30 mouse cellular contexts compared by ENCODE assay signal in the genomic region with DNA sequence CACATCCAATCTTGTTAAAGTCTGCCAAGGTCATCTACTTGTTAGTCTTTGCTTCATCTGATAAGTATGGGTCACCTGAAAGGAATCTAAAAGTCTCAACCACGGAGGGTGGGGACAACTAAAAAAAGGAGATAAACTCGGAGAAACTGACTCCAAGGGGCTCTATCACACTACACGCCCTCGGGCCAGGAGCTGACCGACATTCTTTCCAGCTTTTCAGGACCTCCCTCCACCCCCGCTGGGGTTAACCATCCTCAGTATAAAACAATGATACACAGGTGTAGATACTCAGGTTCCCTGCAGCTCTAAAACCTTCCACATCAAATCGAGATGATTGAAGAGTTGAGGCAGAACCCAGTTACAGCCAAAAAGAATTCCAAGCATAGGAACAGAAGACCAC. TPM values are rescaled to one million over a fixed set of nuclear protein-coding genes. Genes with fewer than 3 reads are reported as not detected.
A peak's percentile ranks its signal among the peaks of the same experiment; 100 is the strongest.
DNase-seq lines count a peak whose midpoint lies in the region; ATAC-seq and TF ChIP-seq lines count a peak whose summit lies in the region.
"Had no signal": no experiment of that assay in that cellular context is flagged by ENCODE, and none has a peak within 500 bp of the region (broad histone marks: within the 10 kb centered on the region; RNA-seq: fewer than 3 reads in every experiment).

No protein-coding gene starts in this region.

- TF ChIP-seq CTCF in kidney, adult 2 months (conservative IDR thresholded peaks at IDR 0.05; ENCODE audit: insufficient read depth, insufficient read length, low read depth, low read length) = no peak
- TF ChIP-seq CTCF in ES-Bruce4 (IDR thresholded peaks at IDR 0.05; ENCODE audit: low read depth, low read length) = no peak
- no peak for TF ChIP-seq CTCF in left cerebral cortex, adult 2 months (IDR thresholded peaks at IDR 0.05)

- H3K36me3 ChIP-seq in kidney, adult 2 months (ENCODE audit: control insufficient read depth, insufficient read depth, low read length) = peaks cover 1% of the 10 kb centered on the region; the same call in 1 of the 2 replicates
- H3K36me3 ChIP-seq in kidney, embryonic 15.5 days = no peaks in the 10 kb centered on the region
- H3K36me3 ChIP-seq in ES-Bruce4 (ENCODE audit: control insufficient read depth, insufficient read depth, low read length, poor library complexity, severe bottlenecking) (no peaks in the 10 kb centered on the region), ES-E14 (ENCODE audit: control insufficient read depth, insufficient read depth, low read length, poor library complexity, severe bottlenecking) (no peaks in the 10 kb centered on the region)
- H3K36me3 ChIP-seq: forebrain, embryonic 10.5 days; G1E; heart, embryonic 12.5 days; heart, embryonic 15.5 days; hindbrain, embryonic 10.5 days; hindbrain, embryonic 13.5 days had no signal

- peak overlapping the region; percentile 54 for H3K4me3 ChIP-seq in kidney, adult 2 months (ENCODE audit: insufficient read depth, low read depth, low read length)
- H3K4me3 ChIP-seq in kidney, embryonic 15.5 days (replicated peaks) = no peak overlapping the region
- H3K4me3 ChIP-seq in ES-Bruce4 (ENCODE audit: low read depth, low read length) = no peak overlapping the region
- no peak overlapping the region for H3K4me3 ChIP-seq in ES-E14 (ENCODE audit: insufficient read depth in 1 of 2, low read depth in 1 of 2, low read length in 2 of 2, poor library complexity in 1 of 2, severe bottlenecking in 1 of 2)
- H3K4me3 ChIP-seq in left cerebral cortex, adult 2 months = no peak overlapping the region
- H3K4me3 ChIP-seq: forebrain, embryonic 10.5 days; forebrain, embryonic 13.5 days; heart, embryonic 12.5 days; heart, embryonic 15.5 days; hindbrain, embryonic 10.5 days; hindbrain, embryonic 13.5 days had no signal

- TF ChIP-seq POLR2A in kidney, adult 2 months (IDR thresholded peaks at IDR 0.05; ENCODE audit: low read depth, low read length) = no peak
- TF ChIP-seq POLR2A in ES-Bruce4 (IDR thresholded peaks at IDR 0.05; ENCODE audit: insufficient read depth, low read length) = no peak

- H3K27me3 ChIP-seq in kidney, adult 2 months (replicated peaks; ENCODE audit: control insufficient read depth, insufficient read depth, low read length) = no peaks in the 10 kb centered on the region
- H3K27me3 ChIP-seq in kidney, embryonic 15.5 days = peaks cover 50% of the 10 kb centered on the region
- peaks cover 7% of the 10 kb centered on the region; the same call in 1 of the 2 replicates for H3K27me3 ChIP-seq in ES-Bruce4 (ENCODE audit: control insufficient read depth, insufficient read depth, low read length, poor library complexity, severe bottlenecking)
- H3K27me3 ChIP-seq: CH12.LX, Patski had no signal

- no peak overlapping the region; the same call in 1 of the 2 replicates for H3K4me2 ChIP-seq in kidney, embryonic 15.5 days
- H3K4me2 ChIP-seq: forebrain, embryonic 13.5 days; heart, embryonic 12.5 days; heart, embryonic 15.5 days; hindbrain, embryonic 13.5 days had no signal

- ATAC-seq in kidney, embryonic 15.5 days (replicated peaks; ENCODE audit: low FRiP score) = no peak
- ATAC-seq: activated CD4-positive, CD25-positive, alpha-beta regulatory T cell, adult 4 months; forebrain, embryonic 13.5 days; forebrain, embryonic 16.5 days; hindbrain, embryonic 16.5 days; Patski had no signal

- intact Hi-C loops in left cerebral cortex, adult 2 months (cut with DNase I) = no loop called here

- peak overlapping the region; percentile 75 for H3K27ac ChIP-seq in kidney, adult 2 months (ENCODE audit: insufficient read depth, low read depth, low read length)
- H3K27ac ChIP-seq in kidney, embryonic 15.5 days = no peak overlapping the region
- H3K27ac ChIP-seq in ES-Bruce4 (ENCODE audit: insufficient read depth, low read length) (no peak overlapping the region), ES-E14 (ENCODE audit: insufficient read depth, low read depth, low read length, poor library complexity, severe bottlenecking) (no peak overlapping the region)
- no peak overlapping the region for H3K27ac ChIP-seq in left cerebral cortex, adult 2 months
- H3K27ac ChIP-seq: forebrain, embryonic 10.5 days; forebrain, embryonic 13.5 days; heart, embryonic 15.5 days; hindbrain, embryonic 10.5 days; hindbrain, embryonic 13.5 days had no signal

- in situ Hi-C loops in ES-E14 (cut with MboI; ENCODE audit: low sequenced_read_pairs in 2 of 2, unreplicated experiment in 2 of 2) = loop anchor here in 1 of 2 experiments (25.0 kb wide), 2 partner anchors 879 to 1954 kb away; a partner anchor contains a TSS

- no peak overlapping the region for H3K9ac ChIP-seq in kidney, embryonic 15.5 days
- no peak overlapping the region for H3K9ac ChIP-seq in ES-Bruce4 (ENCODE audit: low read depth, poor library complexity, severe bottlenecking)
- no peak overlapping the region for H3K9ac ChIP-seq in ES-E14 (ENCODE audit: insufficient read depth, low read depth, low read length, poor library complexity, severe bottlenecking)
- H3K9ac ChIP-seq: forebrain, embryonic 13.5 days; heart, embryonic 12.5 days; heart, embryonic 15.5 days; hindbrain, embryonic 13.5 days had no signal

- H3K4me1 ChIP-seq in kidney, adult 2 months (ENCODE audit: control insufficient read depth, insufficient read depth, low read length) = peaks cover 12% of the 10 kb centered on the region
- H3K4me1 ChIP-seq in kidney, embryonic 15.5 days = peaks cover 34% of the 10 kb centered on the region
- H3K4me1 ChIP-seq in ES-Bruce4 (ENCODE audit: control insufficient read depth, insufficient read depth, low read length) (no peaks in the 10 kb centered on the region), ES-E14 (ENCODE audit: control insufficient read depth in 2 of 2, insufficient read depth in 2 of 2, low read length in 2 of 2, poor library complexity in 1 of 2) (peaks cover 0 to 7% of the 10 kb centered on the region in 2 experiments; a peak in 1 of 4 replicates)

- no peaks in the 10 kb centered on the region for H3K9me3 ChIP-seq in kidney, embryonic 15.5 days (replicated peaks)
- no peaks in the 10 kb centered on the region for H3K9me3 ChIP-seq in ES-Bruce4 (replicated peaks; ENCODE audit: control insufficient read depth, insufficient read depth, low read length, poor library complexity, severe bottlenecking)
- H3K9me3 ChIP-seq in ES-E14 (ENCODE audit: control insufficient read depth, insufficient read depth, low read depth, low read length) = no peaks in the 10 kb centered on the region
- H3K9me3 ChIP-seq: forebrain, embryonic 10.5 days; forebrain, embryonic 13.5 days; G1E; heart, embryonic 12.5 days; heart, embryonic 15.5 days; hindbrain, embryonic 10.5 days; hindbrain, embryonic 13.5 days had no signal

- WGBS in kidney, adult 2 months = 41% methylated on average over 7 of the region's 7 CpGs
- 43% methylated on average over 7 of the region's 7 CpGs for WGBS in kidney, embryonic 15.5 days

- TF ChIP-seq EP300 in ES-Bruce4 (IDR thresholded peaks at IDR 0.05; ENCODE audit: insufficient read depth, low read depth, low read length) = 0 out of 2 replicates have a peak, but pooled peaks have one; percentile 36

- no peak for DNase-seq in kidney, adult 2 months
- DNase-seq in ES-E14 (ENCODE audit: low read depth, low spot score) = peak; percentile 37
- DNase-seq in yolk sac, embryonic 10.5 days (ENCODE audit: low spot score) = peak; percentile 23
- DNase-seq in left cerebral cortex, adult 2 months (ENCODE audit: extremely low spot score in 1 of 2, low spot score in 2 of 2) = no peak
- DNase-seq in thymus, postnatal 25 days = no peak
- DNase-seq: adrenal gland, adult 8-10 months; adrenal gland, postnatal 25 days; B cell, adult 2 months; cerebellum, adult 11-12 months; cerebellum, adult 8-10 months; cerebellum, postnatal 14 days; gastrocnemius, postnatal 10 days; gastrocnemius, postnatal 36 days; heart, postnatal 10 days; heart, postnatal 36 days had no signal

TF ChIP-seq in ES-E14, 5 proteins besides CTCF, POLR2A, EP300 and RAD21:
- TF ChIP-seq MAFK (IDR thresholded peaks at IDR 0.05; ENCODE audit: insufficient read depth, low read depth, low read length) (no peak), ZNF384 (IDR thresholded peaks at IDR 0.05; ENCODE audit: low read depth, low read length) (no peak), CHD2 (IDR thresholded peaks at IDR 0.05; ENCODE audit: low read depth, low read length) (no peak), HCFC1 (IDR thresholded peaks at IDR 0.05; ENCODE audit: borderline replicate concordance, insufficient read depth, low read length) (no peak), ZC3H11A (IDR thresholded peaks at IDR 0.05; ENCODE audit: borderline replicate concordance, low read depth, low read length) (no peak)

RNA-seq across cellular contexts. Expression of a gene that starts 3.0 kb away (rescaled TPM):
- 283 and 389 TPM in 2 replicates for polyA plus RNA-seq in kidney, adult 2 months (2012; rRNA removed)
- 14.6 and 15.0 TPM in 2 replicates for polyA plus RNA-seq in kidney, embryonic 15.5 days (2015; fragmentation: Nextera tagmentation; extraction: Ambion mirVana)
- polyA plus RNA-seq in ES-Bruce4 (2011; ENCODE audit: insufficient read depth, insufficient read length, low read depth, missing spikeins) = 92.6 and 92.9 TPM in 2 replicates
- 103 and 124 TPM in 2 replicates for total RNA-seq in ES-E14 (2012; rRNA removed)
- under 1 TPM; 0.07 TPM for total RNA-seq in left cerebral cortex, adult 2 months (2021)
- total RNA-seq: gastrocnemius, postnatal 36 days; granulocyte monocyte progenitor cell, adult 5-6 weeks had no signal
- polyA plus RNA-seq: G1E had no signal

Comparison
In these comparisons a context has a peak if more than half of its experiments do, and no peak if none do; other contexts are left out.
1. DNase-seq: peak in ES-E14 (single experiment) and yolk sac, embryonic 10.5 days (single experiment); none in kidney, adult 2 months (single experiment), left cerebral cortex, adult 2 months (0 of 2) and thymus, postnatal 25 days (single experiment).